Mouse (Mus musculus): ENCODE data around the gene Mylk3.

The Mylk3 gene

DNA sequence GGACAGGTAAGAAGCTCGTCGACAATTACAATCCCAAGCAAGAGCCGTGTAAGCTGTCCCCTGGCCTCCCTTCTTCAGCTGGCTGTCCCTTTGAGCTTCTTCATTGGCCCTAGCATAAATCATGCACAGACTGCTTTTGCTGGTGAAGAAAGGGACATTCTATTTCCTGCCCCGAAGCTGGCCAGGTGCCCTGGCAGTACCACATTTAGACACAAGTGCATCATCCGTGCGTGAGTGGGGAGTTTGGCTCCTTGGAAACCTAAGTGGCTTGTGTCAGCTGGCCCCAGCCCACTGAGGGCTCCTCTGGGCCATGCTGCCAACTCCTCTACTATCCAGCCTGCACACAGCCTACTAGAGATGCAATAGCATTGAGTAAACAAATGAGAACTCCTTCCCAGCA lies at the start of gene Mylk3:
Gene Mylk3 (minus strand): TSS at position 141 of the 400 bp plus-strand sequence.
- no peak for DNase-seq (ENCODE audit: low read depth in 1 of 2, low spot score in 2 of 2)

DNA sequence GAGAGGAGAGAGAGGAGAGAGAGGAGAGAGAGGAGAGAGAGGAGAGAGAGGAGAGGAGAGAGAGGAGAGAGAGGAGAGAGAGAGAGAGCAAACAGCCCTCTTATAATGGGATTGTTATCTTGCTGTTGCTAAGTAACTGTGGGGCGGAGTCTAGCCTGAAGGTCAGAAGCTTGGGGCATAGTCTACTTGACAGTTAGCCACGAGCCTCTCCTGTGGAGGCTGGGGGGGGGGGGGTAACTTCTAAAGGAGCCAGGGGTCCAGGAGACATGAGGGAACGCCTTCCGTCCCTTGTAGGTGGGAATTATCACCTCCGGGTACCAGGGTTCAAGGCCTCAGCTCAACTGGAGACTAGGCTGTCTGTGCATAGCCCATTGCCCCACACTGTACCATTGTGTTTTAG lies 49.6 kb upstream of the Mylk3 start:
- DNase-seq (ENCODE audit: low read depth in 1 of 2, low spot score in 2 of 2): no peak

DNA sequence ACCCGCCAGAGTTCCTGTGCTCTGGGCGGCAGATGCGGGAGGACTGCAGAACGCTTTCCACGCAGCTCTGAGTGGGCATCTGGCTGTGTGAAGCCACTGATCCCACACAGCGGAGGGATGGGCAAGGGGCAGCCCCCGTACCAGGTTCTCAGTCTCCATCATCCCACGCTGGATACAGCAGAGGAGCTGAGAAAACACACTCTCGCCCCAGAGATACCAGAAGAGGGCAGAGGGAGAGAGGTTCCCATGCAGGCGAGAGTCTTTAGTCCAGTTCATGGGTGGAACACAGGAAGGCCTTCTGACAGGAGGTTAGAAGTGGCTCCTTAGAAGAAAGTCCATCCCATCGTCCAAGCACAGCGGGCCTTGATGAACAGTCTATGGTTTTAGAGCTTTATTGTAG lies 48.7 kb upstream of the Mylk3 start:
- no peak for DNase-seq (ENCODE audit: low read depth in 1 of 2, low spot score in 2 of 2)

- no peak for DNase-seq (ENCODE audit: low read depth in 1 of 2, low spot score in 2 of 2)
Measured at GRCm38 (mm10) chr8:85433017-85433393, 46.9 kb upstream of the Mylk3 start.

- peak; percentile 88 to 90 for DNase-seq (ENCODE audit: low read depth in 1 of 2, low spot score in 2 of 2)
Measured at GRCm38 (mm10) chr8:85432168-85433016, 46.2 kb upstream of the Mylk3 start, which contains the start of gene 4921524J17Rik. Gene 4921524J17Rik, minus strand, starts transcription at chr8:85432833.

DNA sequence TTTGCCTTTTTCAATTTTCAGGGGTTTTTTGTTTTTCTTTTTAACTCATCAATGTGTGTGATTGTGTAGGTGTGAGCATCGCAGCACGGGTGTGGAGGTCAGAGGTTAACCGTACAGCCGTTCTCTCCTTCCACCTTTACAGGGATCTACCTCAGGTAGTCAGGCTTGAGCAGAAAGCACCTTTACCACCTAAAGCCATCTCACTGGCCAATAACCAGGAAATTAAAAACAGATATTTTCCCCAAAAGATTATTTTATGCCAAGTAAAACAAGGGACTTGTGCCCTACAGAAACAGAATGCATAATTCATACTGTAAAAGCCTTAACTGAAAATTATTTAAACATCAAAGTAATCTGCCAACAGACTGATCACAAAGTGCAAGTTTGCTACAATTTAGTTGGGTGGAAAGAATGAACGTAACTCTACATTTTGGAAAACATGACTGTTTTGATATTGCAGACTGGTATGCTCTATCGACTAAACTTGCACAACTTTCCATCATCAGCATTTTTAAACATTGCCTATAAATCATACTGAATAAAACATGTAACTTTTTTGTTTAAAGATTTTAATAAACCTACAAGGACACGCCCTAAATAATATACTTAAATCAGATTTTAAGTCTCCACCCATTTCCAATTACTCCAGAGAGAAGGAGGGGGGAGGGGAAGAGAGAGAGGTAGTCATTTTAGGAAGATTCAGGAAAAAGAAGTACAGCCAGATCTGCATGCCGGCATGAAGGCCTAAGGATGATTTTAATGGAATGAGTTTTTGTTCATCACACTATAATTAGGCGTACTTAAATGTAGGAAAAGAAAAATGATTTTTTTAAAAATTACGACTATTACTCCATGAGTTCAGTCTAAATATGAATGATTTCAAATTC lies 45.4 kb upstream of the Mylk3 start:
- no peak for DNase-seq (ENCODE audit: low read depth in 1 of 2, low spot score in 2 of 2)

DNA sequence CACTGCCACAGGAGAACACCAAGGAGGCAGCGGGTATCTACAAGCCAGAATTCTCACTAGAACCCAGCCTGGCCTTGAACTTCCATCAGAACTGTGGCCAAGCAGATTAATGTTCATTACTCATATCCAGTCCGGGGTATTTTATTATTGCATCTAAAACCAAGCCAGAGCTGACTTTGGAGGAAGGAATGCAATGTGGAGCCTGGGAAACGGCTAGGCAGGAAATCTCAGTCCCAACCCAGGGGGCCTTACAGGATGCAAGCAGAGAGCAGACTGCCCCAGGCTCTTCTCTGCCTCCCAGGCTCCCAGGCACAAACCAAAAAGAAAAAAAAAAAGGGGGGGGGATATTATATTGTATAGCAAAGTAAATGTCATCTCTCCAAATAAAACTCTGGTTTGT lies 44.7 kb upstream of the Mylk3 start:
- no peak for DNase-seq (ENCODE audit: low read depth in 1 of 2, low spot score in 2 of 2)

GRCm38 (mm10) chr8:85429219-85429618 lies 43.1 kb upstream of the Mylk3 start:
- DNase-seq (ENCODE audit: low read depth in 1 of 2, low spot score in 2 of 2): no peak

GRCm38 (mm10) chr8:85427026-85427425 lies 40.9 kb upstream of the Mylk3 start:
- no peak for DNase-seq (ENCODE audit: low read depth in 1 of 2, low spot score in 2 of 2)

GRCm38 (mm10) chr8:85421329-85421728 lies 35.2 kb upstream of the Mylk3 start:
- no peak for DNase-seq (ENCODE audit: low read depth in 1 of 2, low spot score in 2 of 2)

- no peak for DNase-seq (ENCODE audit: low read depth in 1 of 2, low spot score in 2 of 2)
Measured at GRCm38 (mm10) chr8:85408526-85408925, 22.4 kb upstream of the Mylk3 start.

- DNase-seq (ENCODE audit: low read depth in 1 of 2, low spot score in 2 of 2): peak; percentile 3 to 30
Measured at GRCm38 (mm10) chr8:85408053-85408505, 21.9 kb upstream of the Mylk3 start.

DNA sequence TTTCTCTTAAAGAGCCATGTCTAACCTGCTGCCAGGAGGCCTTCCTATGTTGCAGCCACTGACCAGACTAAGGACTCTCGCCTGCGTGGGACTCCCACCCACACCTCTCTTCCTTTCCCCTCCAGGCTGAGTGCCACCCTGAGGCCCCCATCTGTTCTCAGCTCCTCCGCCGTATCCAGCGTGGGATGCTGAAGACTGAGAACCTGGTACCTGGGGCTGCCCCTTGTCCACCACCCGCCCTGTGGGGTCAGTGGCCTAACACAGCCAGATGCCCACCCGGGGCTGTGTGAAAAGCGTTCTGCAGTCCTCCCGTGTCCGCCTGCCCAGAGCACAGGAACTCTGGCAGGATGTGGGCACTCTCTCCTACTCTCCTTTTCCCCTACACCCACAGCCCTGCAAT lies 19.8 kb upstream of the Mylk3 start:
- no peak for DNase-seq (ENCODE audit: low read depth in 1 of 2, low spot score in 2 of 2)

- no peak for DNase-seq (ENCODE audit: low read depth in 1 of 2, low spot score in 2 of 2)
Measured at GRCm38 (mm10) chr8:85405418-85405817, 19.3 kb upstream of the Mylk3 start.

DNA sequence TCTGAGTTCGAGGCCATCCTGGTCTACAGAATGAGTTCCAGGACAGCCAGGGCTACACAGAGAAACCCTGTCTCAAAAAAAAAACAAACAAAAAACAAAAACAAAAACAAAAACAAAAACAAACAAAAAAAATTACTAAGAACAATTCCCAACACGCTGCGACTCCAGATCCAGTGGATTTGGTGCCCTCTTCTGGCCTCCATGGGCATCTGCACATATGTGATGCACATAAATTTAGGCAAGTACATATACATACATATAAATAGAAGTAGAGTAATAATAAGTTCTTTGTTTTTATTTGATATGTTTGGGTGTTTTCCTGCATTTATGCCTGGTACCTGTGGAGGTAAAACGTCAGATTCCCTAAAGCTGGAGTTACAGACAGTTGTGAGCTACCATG lies 12.4 kb upstream of the Mylk3 start:
- no peak for DNase-seq (ENCODE audit: low read depth in 1 of 2, low spot score in 2 of 2)

DNA sequence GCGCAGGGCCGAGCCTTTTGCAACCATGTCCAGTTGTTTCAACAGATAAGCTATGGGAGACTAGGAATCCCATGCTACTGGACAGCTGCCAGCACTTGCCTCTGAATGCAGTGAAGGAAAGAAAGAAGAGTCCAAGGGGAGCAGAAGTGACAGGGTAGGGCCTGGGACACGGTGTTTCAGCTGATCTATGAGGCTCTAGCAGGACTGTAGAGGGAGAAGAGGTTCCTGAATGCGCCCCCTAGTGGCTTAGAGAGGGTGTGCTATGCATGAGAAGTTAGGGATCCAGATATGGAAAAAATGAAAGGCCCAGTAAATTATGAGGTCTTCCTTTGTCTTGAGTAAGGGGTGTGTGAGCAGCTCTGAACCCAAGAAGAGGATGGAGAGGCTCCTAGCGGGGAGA lies 11.4 kb upstream of the Mylk3 start:
- DNase-seq (ENCODE audit: low read depth in 1 of 2, low spot score in 2 of 2): no peak

DNA sequence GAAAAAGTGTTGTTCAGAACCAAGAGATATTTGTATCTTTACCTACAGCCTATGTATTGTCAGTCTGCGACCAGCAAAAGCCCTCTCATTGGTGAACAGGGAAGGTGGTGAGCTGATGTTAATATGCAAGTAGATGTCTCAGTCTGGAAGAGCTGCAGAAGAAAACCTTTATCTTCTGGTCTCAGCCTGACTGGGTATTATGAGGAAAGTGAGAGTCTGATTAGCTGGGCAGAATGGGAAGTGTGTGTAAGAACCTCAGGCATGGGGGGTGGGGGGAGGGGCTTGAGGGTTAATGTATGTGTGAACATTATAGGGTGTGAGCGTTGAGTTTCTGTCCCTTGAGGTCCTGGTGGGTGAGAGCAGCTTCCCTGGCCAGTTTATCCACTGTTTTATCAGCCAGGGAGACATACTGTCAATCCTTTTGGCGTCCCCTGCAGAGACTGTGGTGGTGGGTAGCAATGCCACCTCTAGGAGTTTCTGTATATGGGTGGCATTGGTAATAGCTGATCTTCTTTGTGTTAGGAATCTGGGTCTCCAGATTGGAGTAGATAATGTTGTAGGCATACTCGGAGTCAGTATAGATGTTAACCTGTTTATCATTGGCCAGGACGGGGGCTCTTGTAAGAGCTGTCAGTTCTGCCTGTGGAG lies 10.4 kb upstream of the Mylk3 start:
- DNase-seq (ENCODE audit: low read depth in 1 of 2, low spot score in 2 of 2): no peak

GRCm38 (mm10) chr8:85395681-85396431 lies 9.7 kb upstream of the Mylk3 start:
- no peak for DNase-seq (ENCODE audit: low read depth in 1 of 2, low spot score in 2 of 2)

DNA sequence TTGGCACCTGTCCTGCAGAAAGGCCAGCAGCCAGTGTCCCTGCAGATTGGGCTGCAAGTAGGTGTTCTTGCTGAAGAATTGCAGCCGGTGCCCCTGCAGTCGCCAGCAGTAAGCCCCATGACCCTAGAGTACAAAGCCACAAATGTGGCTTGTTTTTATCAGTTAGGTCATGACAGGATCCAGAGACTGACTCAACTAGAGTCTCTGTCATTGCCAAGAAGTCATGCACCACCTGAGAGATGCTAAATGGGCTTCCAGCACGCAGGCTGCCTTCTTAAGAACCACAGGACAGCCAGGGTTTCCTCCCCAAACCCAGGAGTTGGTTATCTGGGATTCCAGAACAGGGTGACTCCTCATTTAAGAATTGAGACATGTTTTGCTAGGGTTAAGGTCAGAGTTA lies 8.9 kb upstream of the Mylk3 start:
- DNase-seq (ENCODE audit: low read depth in 1 of 2, low spot score in 2 of 2): no peak

DNA sequence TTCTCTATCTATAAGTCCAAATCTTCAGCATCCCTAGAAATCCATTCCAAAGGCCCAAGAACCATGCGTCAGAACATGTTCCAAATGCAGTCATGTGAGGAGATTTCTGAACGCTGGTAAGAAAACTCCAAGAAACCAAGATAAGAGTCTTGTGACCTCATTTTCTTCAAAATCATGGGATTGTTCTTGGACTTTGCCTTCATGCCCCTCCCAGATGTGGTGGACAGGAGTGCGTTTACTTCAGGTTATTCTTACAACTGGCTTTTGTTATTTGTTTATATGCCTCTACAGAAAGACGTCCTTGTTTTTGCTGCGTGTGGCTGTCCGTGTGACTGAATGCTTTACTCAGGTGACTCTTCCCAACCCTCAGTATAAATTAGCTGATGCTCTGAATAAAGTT lies 7.1 kb upstream of the Mylk3 start:
- DNase-seq (ENCODE audit: low read depth in 1 of 2, low spot score in 2 of 2): no peak

DNA sequence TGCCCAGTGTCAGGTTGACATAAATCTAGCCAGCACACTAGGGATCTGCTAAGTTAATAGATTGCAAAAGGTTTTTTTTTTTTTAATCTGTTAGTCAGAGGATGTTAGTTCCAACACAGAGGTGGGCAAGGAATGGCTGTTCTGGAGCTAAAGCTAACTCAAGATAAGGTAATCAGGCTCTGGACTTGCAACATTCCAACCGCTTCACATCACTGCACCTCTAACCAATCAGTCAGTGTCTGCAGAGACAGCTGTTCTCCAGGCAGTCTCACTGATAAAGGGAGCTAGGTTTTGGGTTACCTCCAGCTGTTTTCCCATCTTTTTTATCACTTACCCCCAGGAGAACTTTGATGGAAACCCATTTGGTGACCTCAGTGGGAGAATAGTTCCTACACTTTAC lies 5.3 kb upstream of the Mylk3 start:
- no peak for DNase-seq (ENCODE audit: low read depth in 1 of 2, low spot score in 2 of 2)

Data from monocyte, adult 2 months (primary cell).